Mouse (Mus musculus) lung, embryonic 15.5 days (tissue): ENCODE results near the gene Arg2. TPM values are rescaled to one million over a fixed set of nuclear protein-coding genes. Genes with fewer than 3 reads are reported as not detected.
"Not testable (repeated sequence)": the region's sequence is repeated elsewhere in the genome, so short reads cannot be mapped to it uniquely, and the experiment has no call there.

Experiments
- ATAC-seq: fragments of 200-750 bp; cut with Nextera tagmentation; 2 replicates; pipeline ENCODE4 v1.8.0; 2017; ENCODE audit warnings: moderate number of reproducible peaks, borderline replicate concordance; ENCODE audit not compliant: low FRiP score, low TSS enrichment; ENCODE audit errors: extremely low read depth
- H3K27ac ChIP-seq: fragments of 300-500 bp; sonication (generic); 2 replicates; pipeline ENCODE4 v1.5.1; 2015; ENCODE audit warnings: moderate library complexity, mild to moderate bottlenecking, inconsistent platforms
- H3K27me3 ChIP-seq: fragments of 300-500 bp; sonication (generic); 2 replicates; pipeline ENCODE4 v1.6.1; 2015; ENCODE audit warnings: inconsistent platforms
- H3K36me3 ChIP-seq: fragments of 300-500 bp; sonication (generic); 2 replicates; pipeline ENCODE4 v1.6.1; 2015; ENCODE audit warnings: inconsistent platforms
- H3K4me1 ChIP-seq: fragments of 300-500 bp; sonication (generic); 2 replicates; pipeline ENCODE4 v1.6.1; 2015; ENCODE audit warnings: inconsistent platforms
- H3K4me2 ChIP-seq: fragments of 300-500 bp; sonication (generic); 2 replicates; pipeline ENCODE4 v1.6.1; 2015; ENCODE audit warnings: inconsistent platforms, mild to moderate bottlenecking, moderate library complexity
- H3K4me3 ChIP-seq: fragments of 300-500 bp; sonication (generic); 2 replicates; pipeline ENCODE4 v1.5.1; 2015; ENCODE audit warnings: mild to moderate bottlenecking, inconsistent platforms
- H3K9ac ChIP-seq: fragments of 300-500 bp; sonication (generic); 2 replicates; pipeline ENCODE4 v1.6.1; 2015; ENCODE audit warnings: inconsistent platforms
- H3K9me3 ChIP-seq: fragments of 300-500 bp; sonication (generic); 2 replicates; pipeline ENCODE4 v1.6.1; 2016; ENCODE audit warnings: inconsistent platforms
- WGBS: fragments of 180-500 bp; shearing (Covaris S2); methylation state at CpG from one replicate; pipeline ENCODE4 v1.1.7; 2015; 5-methylcytosine and 5-hydroxymethylcytosine counted together
- polyA plus RNA-seq: library from polyadenylated mRNA; unstranded; fragments of >200 nt; fragmentation: Nextera tagmentation; extraction: Ambion mirVana; gene quantifications from 2 replicates; pipeline ENCODE4 v1.2.1, GENCODE M21; 2015

The Arg2 gene
- polyA plus RNA-seq, 1 experiment from 2014 or later = 5.0 TPM

- H3K27me3 ChIP-seq = no peaks in the 10 kb centered on the region
- H3K27ac ChIP-seq = peak within 1 kb of the TSS; percentile 96
- WGBS = under 1% methylated on average over 73 of the region's 73 CpGs
- peaks cover 14% of the 10 kb centered on the region for H3K36me3 ChIP-seq
- H3K4me3 ChIP-seq = peak within 1 kb of the TSS; percentile 99
- peak within 1 kb of the TSS; percentile 83 for H3K9ac ChIP-seq
- H3K4me2 ChIP-seq = peak within 1 kb of the TSS; percentile 80
- H3K4me1 ChIP-seq = peaks cover 7% of the 10 kb centered on the region
- no peaks in the 10 kb centered on the region for H3K9me3 ChIP-seq
- ATAC-seq = peak; percentile 99
Observed at GRCm38 (mm10) chr12:79172019-79172941, 41.7 kb downstream of the Arg2 start, which contains the start of gene Vti1b. Gene Vti1b, minus strand, starts transcription at chr12:79172667.

DNA sequence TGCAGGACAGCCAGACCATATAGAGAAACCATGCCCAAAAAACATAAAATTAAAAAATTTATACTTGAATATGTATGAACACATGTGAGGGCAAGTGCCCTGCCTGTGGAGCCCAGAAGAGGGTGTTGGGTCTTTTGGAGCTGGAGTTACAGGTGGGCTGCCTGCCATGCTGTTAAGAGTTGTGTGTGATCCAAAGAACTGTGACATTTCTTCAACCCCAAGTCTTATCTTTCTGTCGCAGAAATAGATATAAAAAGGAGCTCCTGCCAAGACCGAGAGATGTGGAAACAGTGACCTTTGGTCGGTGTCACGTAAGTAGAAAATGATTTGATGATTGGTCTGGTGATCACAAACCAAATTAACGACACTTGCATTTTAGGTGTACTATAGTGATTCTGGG is 43.1 kb downstream of the Arg2 start:
- 75% methylated on average over 5 of the region's 5 CpGs for WGBS

DNA sequence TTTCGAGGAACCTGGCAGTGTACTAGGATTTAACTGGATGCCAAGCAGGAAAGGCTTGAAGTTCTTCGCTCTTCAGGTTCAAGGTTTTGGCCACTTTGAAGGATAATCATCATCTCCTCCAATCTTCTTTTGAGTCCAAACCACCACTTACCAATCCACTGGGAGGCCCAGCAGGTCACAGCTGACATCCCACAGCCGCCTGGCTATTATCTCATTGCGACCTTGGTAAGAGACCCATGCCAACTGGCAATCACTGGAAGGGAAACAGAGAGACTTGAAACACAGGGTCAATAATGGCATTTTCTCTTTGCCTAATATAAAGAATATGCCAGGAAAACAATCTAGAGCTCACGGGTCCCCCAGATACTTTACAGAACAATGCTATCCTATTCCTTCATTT is 45.4 kb downstream of the Arg2 start:
- no peak for ATAC-seq
- Histone ChIP-seq H3K27me3 (no peaks in the 10 kb centered on the region), H3K9me3 (no peaks in the 10 kb centered on the region), H3K27ac (no peak overlapping the region), H3K4me2 (no peak overlapping the region), H3K4me1 (peaks cover 7% of the 10 kb centered on the region), H3K36me3 (peaks cover 23% of the 10 kb centered on the region), H3K4me3 (no peak overlapping the region), H3K9ac (no peak overlapping the region)
- WGBS = 94% methylated on average over 5 of the region's 5 CpGs

More for the DNA sequence above, 43.1 kb downstream of the Arg2 start:
- ATAC-seq = no peak
- Histone ChIP-seq H3K9me3 (no peaks in the 10 kb centered on the region), H3K27me3 (no peaks in the 10 kb centered on the region), H3K9ac (no peak overlapping the region), H3K4me3 (no peak overlapping the region), H3K4me1 (peaks cover 7% of the 10 kb centered on the region), H3K36me3 (peaks cover 19% of the 10 kb centered on the region), H3K4me2 (no peak overlapping the region), H3K27ac (no peak overlapping the region)

DNA sequence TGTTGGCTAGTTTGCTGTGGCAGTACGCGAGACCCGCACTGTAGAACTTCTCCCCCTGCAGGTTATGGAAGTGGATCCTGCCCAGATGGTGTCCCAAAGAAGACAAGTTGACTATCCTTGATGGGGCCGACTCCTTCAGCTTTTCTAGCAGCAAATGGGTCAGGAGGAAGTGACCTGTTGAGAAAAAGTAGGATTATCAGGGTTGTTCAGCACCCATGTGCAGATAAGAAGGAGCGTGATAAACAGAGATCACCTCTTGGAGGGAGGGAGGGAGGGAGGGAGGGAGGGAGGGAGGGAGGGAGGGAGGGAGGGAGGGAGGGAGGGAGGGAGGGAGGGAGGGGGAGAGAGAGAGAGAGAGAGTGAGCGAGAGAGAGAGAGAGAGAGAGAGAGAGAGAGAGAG is 54.6 kb downstream of the Arg2 start:
- not testable (repeated sequence) for ATAC-seq, H3K4me3 ChIP-seq, H3K27me3 ChIP-seq, H3K9me3 ChIP-seq, H3K9ac ChIP-seq, H3K4me2 ChIP-seq, H3K27ac ChIP-seq, H3K4me1 ChIP-seq
- peaks cover 69% of the 10 kb centered on the region for H3K36me3 ChIP-seq
- 84% methylated on average over 4 of the region's 6 CpGs for WGBS

DNA sequence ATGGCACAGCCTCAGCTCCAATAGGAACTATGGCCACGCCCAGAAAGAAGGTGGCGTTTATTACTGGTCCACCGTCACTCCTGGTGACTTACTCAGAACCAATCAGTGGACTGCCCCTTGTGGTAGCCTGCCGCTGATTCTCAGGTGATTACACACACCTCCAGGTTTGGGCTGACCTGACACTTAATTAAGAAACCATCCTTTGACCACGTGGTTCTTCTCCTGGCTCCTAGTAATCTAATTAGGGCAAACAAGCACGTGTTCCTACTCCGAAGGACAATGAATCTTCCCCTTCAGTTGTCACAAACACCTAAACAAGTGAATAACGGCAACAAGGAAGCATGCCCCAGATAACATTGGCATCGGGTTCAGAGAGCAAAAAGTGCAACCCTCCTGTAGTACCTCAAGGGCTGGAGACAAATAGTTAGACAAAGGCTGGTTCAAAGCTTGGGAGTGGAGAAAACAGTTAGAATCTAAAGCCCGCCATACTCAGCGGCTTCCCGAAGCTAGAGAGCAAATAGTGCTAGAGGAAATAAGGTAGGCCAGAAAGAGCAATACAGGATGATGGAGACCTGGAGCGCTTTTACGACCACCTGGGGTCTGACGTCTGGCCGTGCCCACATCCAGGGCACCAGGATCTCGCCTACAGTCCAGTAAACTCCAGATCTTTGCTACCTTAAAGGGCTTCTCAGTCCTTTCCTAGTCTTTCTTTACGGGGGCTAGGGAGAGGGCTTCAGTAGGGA is 60.5 kb downstream of the Arg2 start:
- 0% methylated on average over 18 of the region's 18 CpGs for WGBS
- H3K27ac ChIP-seq = peak overlapping the region; percentile 17; the same call in 1 of the 2 replicates
- H3K4me1 ChIP-seq = peaks cover 10% of the 10 kb centered on the region
- H3K36me3 ChIP-seq = peaks cover 23% of the 10 kb centered on the region
- H3K4me3 ChIP-seq = peak overlapping the region; percentile 67
- peak overlapping the region; percentile 61 for H3K9ac ChIP-seq
- no peaks in the 10 kb centered on the region for H3K9me3 ChIP-seq
- peak; percentile 79 for ATAC-seq
- H3K27me3 ChIP-seq = no peaks in the 10 kb centered on the region
- H3K4me2 ChIP-seq = peak overlapping the region; percentile 81

DNA sequence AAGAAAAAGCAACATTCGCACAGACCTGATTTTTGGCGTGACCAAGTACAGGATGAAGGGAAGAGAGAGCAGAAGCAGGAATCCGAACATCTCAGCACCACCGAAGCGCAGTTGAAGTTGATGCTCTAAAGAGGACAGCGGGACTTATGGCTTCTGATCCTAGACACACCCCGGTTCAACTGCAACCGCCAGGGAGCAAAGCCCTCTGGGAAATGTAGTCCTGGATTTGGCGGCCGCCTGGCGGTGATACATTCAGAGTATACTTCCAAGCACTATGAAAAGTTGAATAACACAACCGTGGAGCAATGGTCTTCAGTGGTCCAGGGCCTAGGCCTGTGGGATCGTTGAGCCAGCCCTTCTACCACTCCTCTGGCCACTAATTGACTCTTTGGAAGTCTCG is 61.1 kb downstream of the Arg2 start:
- Histone ChIP-seq H3K4me1 (peaks cover 10% of the 10 kb centered on the region), H3K9me3 (no peaks in the 10 kb centered on the region), H3K4me2 (peak overlapping the region; percentile 81), H3K9ac (peak overlapping the region; percentile 61), H3K27me3 (no peaks in the 10 kb centered on the region), H3K4me3 (peak overlapping the region; percentile 67), H3K27ac (peak overlapping the region; percentile 17; the same call in 1 of the 2 replicates), H3K36me3 (peaks cover 17% of the 10 kb centered on the region)
- WGBS = 6% methylated on average over 14 of the region's 14 CpGs
- peak; percentile 91 for ATAC-seq

DNA sequence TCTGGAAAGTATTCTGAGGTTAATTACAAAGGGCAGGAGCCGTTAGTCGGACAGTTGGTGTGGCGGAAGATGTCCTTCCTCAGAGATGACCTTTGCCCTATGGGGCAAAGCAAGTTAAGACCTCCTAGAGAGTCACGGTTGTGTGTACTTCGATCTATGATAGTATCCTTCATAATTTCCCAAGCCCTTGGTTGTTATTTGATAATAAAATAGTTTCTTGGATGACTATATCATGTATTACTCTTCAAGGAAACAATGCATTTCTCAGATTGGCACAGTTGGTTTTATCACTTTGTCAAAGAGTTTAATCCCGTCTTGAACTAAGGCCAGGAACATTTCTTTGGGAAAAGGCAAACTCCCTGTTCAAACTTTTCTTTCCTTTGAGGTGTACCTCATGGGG is 61.6 kb downstream of the Arg2 start, which contains the start of gene Rdh11:
Gene Rdh11 (minus strand): TSS at position 101 of the 400 bp plus-strand sequence.
- peak within 1 kb of the TSS; percentile 61 for H3K9ac ChIP-seq
- H3K27me3 ChIP-seq = no peaks in the 10 kb centered on the region
- H3K4me1 ChIP-seq = peaks cover 10% of the 10 kb centered on the region
- H3K36me3 ChIP-seq = peaks cover 13% of the 10 kb centered on the region
- WGBS = 55% methylated on average over 6 of the region's 6 CpGs
- peak within 1 kb of the TSS; percentile 67 for H3K4me3 ChIP-seq
- H3K27ac ChIP-seq = peak within 1 kb of the TSS; percentile 17; the same call in 1 of the 2 replicates
- H3K4me2 ChIP-seq = peak within 1 kb of the TSS; percentile 81
- no peak for ATAC-seq
- no peaks in the 10 kb centered on the region for H3K9me3 ChIP-seq

DNA sequence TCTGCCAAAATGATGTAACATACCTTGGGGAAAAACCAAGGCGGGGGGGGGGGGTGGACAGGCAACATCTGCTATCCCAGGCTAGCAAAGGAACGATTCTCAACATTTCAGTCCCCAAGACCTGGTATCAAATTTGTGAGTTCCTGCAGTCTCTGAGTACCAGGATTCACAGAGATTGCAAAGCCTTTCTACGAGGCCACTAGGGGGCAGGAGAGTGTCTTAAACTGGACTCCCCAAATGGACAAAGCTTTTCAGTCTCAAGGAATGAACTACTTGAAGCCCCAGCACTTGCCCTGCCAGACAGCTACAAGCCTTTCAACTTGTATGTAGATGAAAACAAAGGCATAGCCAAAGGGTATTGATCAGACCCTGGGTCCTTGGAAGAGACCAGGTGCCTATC is 62.9 kb downstream of the Arg2 start:
- peaks cover 10% of the 10 kb centered on the region for H3K4me1 ChIP-seq
- H3K27me3 ChIP-seq = no peaks in the 10 kb centered on the region
- H3K4me2 ChIP-seq = no peak overlapping the region
- H3K4me3 ChIP-seq = no peak overlapping the region
- 3% methylated on average over 3 of the region's 3 CpGs for WGBS
- peaks cover under 1% of the 10 kb centered on the region; the same call in 1 of the 2 replicates for H3K36me3 ChIP-seq
- H3K9me3 ChIP-seq = no peaks in the 10 kb centered on the region
- no peak for ATAC-seq
- H3K27ac ChIP-seq = no peak overlapping the region
- H3K9ac ChIP-seq = no peak overlapping the region

DNA sequence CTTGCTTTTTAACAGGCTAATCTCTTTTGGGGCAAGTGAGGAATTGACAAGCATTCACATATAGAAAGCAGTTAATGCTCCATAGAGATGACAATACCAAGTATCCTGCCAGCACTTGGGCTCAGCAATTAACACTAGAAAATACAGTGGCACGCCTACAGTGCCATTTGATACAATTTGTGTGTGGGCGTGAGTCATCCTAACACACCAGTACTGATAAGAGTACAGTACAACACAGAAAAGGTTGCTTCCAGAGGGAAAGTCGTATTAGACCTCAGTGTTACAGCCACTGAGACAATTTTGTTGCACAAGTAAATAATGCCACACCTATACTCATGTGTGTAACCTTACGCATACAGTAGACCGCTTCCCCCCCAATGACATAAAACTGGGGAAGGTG is 66.5 kb downstream of the Arg2 start:
- Histone ChIP-seq H3K27ac (no peak overlapping the region), H3K4me1 (no peaks in the 10 kb centered on the region), H3K9ac (no peak overlapping the region), H3K4me3 (no peak overlapping the region), H3K9me3 (no peaks in the 10 kb centered on the region), H3K27me3 (no peaks in the 10 kb centered on the region), H3K36me3 (no peaks in the 10 kb centered on the region), H3K4me2 (no peak overlapping the region)
- no peak for ATAC-seq
- WGBS = 82% methylated on average over 5 of the region's 5 CpGs

- WGBS = 48% methylated on average over 3 of the region's 3 CpGs
Observed at GRCm38 (mm10) chr12:79201882-79202281, 71.3 kb downstream of the Arg2 start.

More at GRCm38 (mm10) chr12:79201882-79202281, 71.3 kb downstream of the Arg2 start:
- Histone ChIP-seq H3K9me3 (no peaks in the 10 kb centered on the region), H3K27me3 (no peaks in the 10 kb centered on the region), H3K4me2 (no peak overlapping the region), H3K4me1 (no peaks in the 10 kb centered on the region), H3K27ac (no peak overlapping the region), H3K36me3 (no peaks in the 10 kb centered on the region), H3K4me3 (no peak overlapping the region), H3K9ac (no peak overlapping the region)
- no peak for ATAC-seq
